Mouse (Mus musculus): ENCODE measurements around the gene Tcf25. TPM values are rescaled to one million over a fixed set of nuclear protein-coding genes. Genes with fewer than 3 reads are reported as not detected.

The Tcf25 gene
- polyA plus RNA-seq, 1 experiment from 2014 or later: 181 TPM

DNA sequence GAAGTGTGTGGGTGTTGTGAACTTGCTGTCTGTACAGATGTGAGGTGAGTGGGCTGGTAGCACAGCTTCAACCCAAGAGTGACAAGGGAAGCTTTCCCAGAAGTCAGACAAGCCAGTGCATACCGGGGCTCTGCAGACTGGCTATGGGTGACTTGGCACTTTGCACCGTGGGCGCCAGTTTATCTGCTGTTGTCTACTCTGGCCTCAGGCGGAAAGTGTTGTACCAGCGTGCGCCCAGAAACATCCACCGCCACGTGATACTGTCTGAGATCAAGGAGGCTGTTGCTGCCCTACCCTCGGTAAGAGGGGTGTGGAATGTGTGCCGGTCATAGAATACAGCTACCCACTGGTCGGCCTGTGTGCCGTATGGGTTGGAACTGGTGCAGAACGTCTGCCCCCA is 24.8 kb downstream of the Tcf25 start:
- H3K4me1 ChIP-seq (ENCODE audit: control insufficient read depth, insufficient read depth, low read length): no peaks in the 10 kb centered on the region
- ATAC-seq (no peak), DNase-seq (ENCODE audit: low spot score) (no peak)
- 96% methylated on average over 13 of the region's 13 CpGs for WGBS
- no peak overlapping the region for H3K4me2 ChIP-seq (ENCODE audit: low read length)
- peaks cover 97% of the 10 kb centered on the region for H3K36me3 ChIP-seq (ENCODE audit: control insufficient read depth, insufficient read depth, low read length)
- H3K27ac ChIP-seq (ENCODE audit: low read depth, low read length): no peak overlapping the region
- no peaks in the 10 kb centered on the region for H3K27me3 ChIP-seq (replicated peaks; ENCODE audit: control insufficient read depth, insufficient read depth, low read length)
- no peaks in the 10 kb centered on the region for H3K9me3 ChIP-seq (replicated peaks; ENCODE audit: control insufficient read depth, low read length)
- H3K4me3 ChIP-seq (ENCODE audit: low read depth, low read length): no peak overlapping the region
- no peak overlapping the region for H3K9ac ChIP-seq (ENCODE audit: low read length)

DNA sequence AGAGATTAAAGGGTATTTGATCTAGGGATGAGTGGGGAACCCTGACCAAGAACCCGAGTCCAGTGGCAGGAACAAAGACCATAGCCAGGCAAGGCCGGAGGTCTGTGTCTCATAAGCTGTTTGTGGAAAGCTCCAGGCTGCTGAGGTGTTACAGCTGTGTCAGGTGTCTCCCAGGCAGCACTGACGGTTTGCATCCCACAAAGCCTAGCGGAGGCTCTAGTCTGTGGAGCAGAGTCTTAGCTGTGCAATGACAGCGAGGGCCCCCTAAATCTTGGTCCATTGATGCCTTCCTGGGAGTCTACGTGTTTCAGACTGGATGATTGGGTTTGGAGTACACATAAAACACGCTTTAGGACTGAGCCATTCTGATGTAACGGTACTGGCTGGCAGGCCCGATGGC is 28.4 kb downstream of the Tcf25 start:
- ATAC-seq (no peak), DNase-seq (ENCODE audit: low spot score) (no peak)
- H3K9me3 ChIP-seq (replicated peaks; ENCODE audit: control insufficient read depth, low read length): no peaks in the 10 kb centered on the region
- peaks cover 65% of the 10 kb centered on the region for H3K36me3 ChIP-seq (ENCODE audit: control insufficient read depth, insufficient read depth, low read length)
- no peak overlapping the region for H3K4me2 ChIP-seq (ENCODE audit: low read length)
- 91% methylated on average over 9 of the region's 9 CpGs for WGBS
- H3K27me3 ChIP-seq (replicated peaks; ENCODE audit: control insufficient read depth, insufficient read depth, low read length): no peaks in the 10 kb centered on the region
- H3K4me1 ChIP-seq (ENCODE audit: control insufficient read depth, insufficient read depth, low read length): 0 out of 2 replicates have a peak, but pooled peaks cover under 1% of the 10 kb centered on the region
- H3K4me3 ChIP-seq (ENCODE audit: low read depth, low read length): no peak overlapping the region
- H3K27ac ChIP-seq (ENCODE audit: low read depth, low read length): no peak overlapping the region
- no peak overlapping the region for H3K9ac ChIP-seq (ENCODE audit: low read length)

DNA sequence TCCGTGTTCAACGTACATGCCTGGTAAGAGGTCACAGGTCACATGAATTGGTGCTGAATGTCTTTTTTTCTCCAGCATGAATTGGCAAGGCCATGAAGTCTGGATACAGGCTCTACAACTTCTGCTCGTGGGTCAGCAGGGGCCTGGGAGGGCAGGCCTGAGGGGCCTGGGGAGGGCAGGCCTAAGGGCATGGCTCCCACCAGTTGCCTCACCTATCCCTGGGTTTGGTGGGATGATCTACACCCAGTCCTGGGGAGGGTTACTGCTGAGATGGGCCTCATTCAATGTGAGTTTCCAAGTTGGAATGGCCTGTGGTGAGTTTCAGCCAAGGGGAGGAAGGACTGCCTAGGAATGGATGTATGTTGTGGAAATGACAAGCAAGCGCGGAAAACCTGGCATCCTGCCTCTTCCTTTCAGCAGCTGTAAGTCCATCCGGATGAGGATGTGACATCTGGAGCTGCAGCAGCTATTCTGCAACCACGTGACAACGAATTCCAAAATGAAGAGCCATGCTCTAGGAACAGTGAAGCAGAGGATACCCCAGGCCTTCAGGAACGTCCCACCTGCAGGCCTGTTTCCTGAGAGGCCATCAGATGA is 29.3 kb downstream of the Tcf25 start:
- Histone ChIP-seq H3K36me3 (ENCODE audit: control insufficient read depth, insufficient read depth, low read length) (peaks cover 56% of the 10 kb centered on the region), H3K4me1 (ENCODE audit: control insufficient read depth, insufficient read depth, low read length) (0 out of 2 replicates have a peak, but pooled peaks cover 3% of the 10 kb centered on the region), H3K27me3 (replicated peaks; ENCODE audit: control insufficient read depth, insufficient read depth, low read length) (no peaks in the 10 kb centered on the region), H3K27ac (ENCODE audit: low read depth, low read length) (no peak overlapping the region), H3K9ac (ENCODE audit: low read length) (no peak overlapping the region), H3K4me3 (ENCODE audit: low read depth, low read length) (no peak overlapping the region), H3K4me2 (ENCODE audit: low read length) (no peak overlapping the region), H3K9me3 (replicated peaks; ENCODE audit: control insufficient read depth, low read length) (no peaks in the 10 kb centered on the region)
- WGBS: 89% methylated on average over 9 of the region's 9 CpGs
- DNase-seq (ENCODE audit: low spot score) (no peak), ATAC-seq (no peak)

DNA sequence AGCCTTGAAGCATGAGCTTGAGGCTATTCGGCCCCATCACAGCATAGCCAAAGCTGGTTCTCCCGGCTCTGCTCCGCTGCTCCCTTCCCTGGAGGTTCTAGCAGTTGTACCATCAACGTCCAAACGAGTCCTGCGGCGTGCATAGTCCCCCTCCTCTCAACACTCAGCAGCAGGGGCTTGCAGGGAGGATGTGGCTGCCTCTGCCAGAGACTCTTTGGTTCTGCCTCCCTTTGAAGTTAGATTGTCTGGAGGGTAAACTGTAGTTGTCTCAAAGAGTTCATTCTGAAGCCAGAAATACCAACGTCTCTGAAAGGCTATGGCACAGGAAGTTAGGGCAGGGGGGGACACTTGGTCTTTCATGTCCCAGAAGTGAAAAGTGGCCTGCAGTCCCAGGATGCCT is 31.0 kb downstream of the Tcf25 start:
- no peaks in the 10 kb centered on the region for H3K27me3 ChIP-seq (replicated peaks; ENCODE audit: control insufficient read depth, insufficient read depth, low read length)
- H3K4me3 ChIP-seq (ENCODE audit: low read depth, low read length): no peak overlapping the region
- H3K9me3 ChIP-seq (replicated peaks; ENCODE audit: control insufficient read depth, low read length): no peaks in the 10 kb centered on the region
- 49% methylated on average over 8 of the region's 8 CpGs for WGBS
- peaks cover 39% of the 10 kb centered on the region for H3K36me3 ChIP-seq (ENCODE audit: control insufficient read depth, insufficient read depth, low read length)
- 0 out of 2 replicates have a peak overlapping the region, but pooled peaks have one; percentile 21 for H3K9ac ChIP-seq (ENCODE audit: low read length)
- H3K4me2 ChIP-seq (ENCODE audit: low read length): no peak overlapping the region
- H3K4me1 ChIP-seq (ENCODE audit: control insufficient read depth, insufficient read depth, low read length): peaks cover 6% of the 10 kb centered on the region
- ATAC-seq: no peak
- no peak overlapping the region for H3K27ac ChIP-seq (ENCODE audit: low read depth, low read length)
- no peak for DNase-seq (ENCODE audit: low spot score)

DNA sequence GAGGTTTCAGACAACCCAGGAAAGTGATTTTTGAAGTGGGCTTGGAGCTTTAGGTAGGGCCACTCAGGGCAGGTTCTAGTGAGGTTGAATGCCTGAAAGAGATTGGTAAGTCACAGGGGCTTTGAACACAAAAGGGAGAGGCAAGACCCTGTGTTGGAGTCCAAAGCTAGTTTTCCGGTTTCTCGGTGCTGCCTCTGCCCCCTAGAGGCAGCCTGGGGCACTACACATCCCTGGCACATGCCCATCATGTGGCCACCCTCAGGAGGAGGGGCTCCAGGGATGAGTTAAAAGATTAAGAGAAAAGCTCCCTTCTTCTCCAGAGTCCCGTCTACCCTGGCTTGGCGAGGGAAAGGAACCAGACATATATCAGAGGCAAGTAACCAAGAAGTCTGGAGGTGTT is 33.2 kb downstream of the Tcf25 start, which contains the start of gene Mc1r:
Gene Mc1r (plus strand): TSS at position 322 of the 400 bp plus-strand sequence.
- Histone ChIP-seq H3K4me1 (ENCODE audit: control insufficient read depth, insufficient read depth, low read length) (peaks cover 13% of the 10 kb centered on the region), H3K4me2 (ENCODE audit: low read length) (no peak within 1 kb of the TSS), H3K4me3 (ENCODE audit: low read depth, low read length) (no peak within 1 kb of the TSS), H3K36me3 (ENCODE audit: control insufficient read depth, insufficient read depth, low read length) (peaks cover 18% of the 10 kb centered on the region), H3K9ac (ENCODE audit: low read length) (no peak within 1 kb of the TSS), H3K27ac (ENCODE audit: low read depth, low read length) (no peak within 1 kb of the TSS), H3K27me3 (replicated peaks; ENCODE audit: control insufficient read depth, insufficient read depth, low read length) (no peaks in the 10 kb centered on the region), H3K9me3 (replicated peaks; ENCODE audit: control insufficient read depth, low read length) (no peaks in the 10 kb centered on the region)
- DNase-seq (ENCODE audit: low spot score): peak; percentile 75
- 2% methylated on average over 4 of the region's 4 CpGs for WGBS
- no peak for ATAC-seq

DNA sequence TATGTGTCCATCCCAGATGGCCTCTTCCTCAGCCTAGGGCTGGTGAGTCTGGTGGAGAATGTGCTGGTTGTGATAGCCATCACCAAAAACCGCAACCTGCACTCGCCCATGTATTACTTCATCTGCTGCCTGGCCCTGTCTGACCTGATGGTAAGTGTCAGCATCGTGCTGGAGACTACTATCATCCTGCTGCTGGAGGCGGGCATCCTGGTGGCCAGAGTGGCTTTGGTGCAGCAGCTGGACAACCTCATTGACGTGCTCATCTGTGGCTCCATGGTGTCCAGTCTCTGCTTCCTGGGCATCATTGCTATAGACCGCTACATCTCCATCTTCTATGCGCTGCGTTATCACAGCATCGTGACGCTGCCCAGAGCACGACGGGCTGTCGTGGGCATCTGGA is 34.1 kb downstream of the Tcf25 start:
- 93% methylated on average over 13 of the region's 13 CpGs for WGBS
- Histone ChIP-seq H3K27me3 (replicated peaks; ENCODE audit: control insufficient read depth, insufficient read depth, low read length) (no peaks in the 10 kb centered on the region), H3K4me2 (ENCODE audit: low read length) (no peak overlapping the region), H3K36me3 (ENCODE audit: control insufficient read depth, insufficient read depth, low read length) (peaks cover 9% of the 10 kb centered on the region; the same call in 1 of the 2 replicates), H3K9me3 (replicated peaks; ENCODE audit: control insufficient read depth, low read length) (no peaks in the 10 kb centered on the region), H3K27ac (ENCODE audit: low read depth, low read length) (no peak overlapping the region), H3K4me1 (ENCODE audit: control insufficient read depth, insufficient read depth, low read length) (peaks cover 13% of the 10 kb centered on the region), H3K4me3 (ENCODE audit: low read depth, low read length) (no peak overlapping the region), H3K9ac (ENCODE audit: low read length) (no peak overlapping the region)
- ATAC-seq (no peak), DNase-seq (ENCODE audit: low spot score) (no peak)

DNA sequence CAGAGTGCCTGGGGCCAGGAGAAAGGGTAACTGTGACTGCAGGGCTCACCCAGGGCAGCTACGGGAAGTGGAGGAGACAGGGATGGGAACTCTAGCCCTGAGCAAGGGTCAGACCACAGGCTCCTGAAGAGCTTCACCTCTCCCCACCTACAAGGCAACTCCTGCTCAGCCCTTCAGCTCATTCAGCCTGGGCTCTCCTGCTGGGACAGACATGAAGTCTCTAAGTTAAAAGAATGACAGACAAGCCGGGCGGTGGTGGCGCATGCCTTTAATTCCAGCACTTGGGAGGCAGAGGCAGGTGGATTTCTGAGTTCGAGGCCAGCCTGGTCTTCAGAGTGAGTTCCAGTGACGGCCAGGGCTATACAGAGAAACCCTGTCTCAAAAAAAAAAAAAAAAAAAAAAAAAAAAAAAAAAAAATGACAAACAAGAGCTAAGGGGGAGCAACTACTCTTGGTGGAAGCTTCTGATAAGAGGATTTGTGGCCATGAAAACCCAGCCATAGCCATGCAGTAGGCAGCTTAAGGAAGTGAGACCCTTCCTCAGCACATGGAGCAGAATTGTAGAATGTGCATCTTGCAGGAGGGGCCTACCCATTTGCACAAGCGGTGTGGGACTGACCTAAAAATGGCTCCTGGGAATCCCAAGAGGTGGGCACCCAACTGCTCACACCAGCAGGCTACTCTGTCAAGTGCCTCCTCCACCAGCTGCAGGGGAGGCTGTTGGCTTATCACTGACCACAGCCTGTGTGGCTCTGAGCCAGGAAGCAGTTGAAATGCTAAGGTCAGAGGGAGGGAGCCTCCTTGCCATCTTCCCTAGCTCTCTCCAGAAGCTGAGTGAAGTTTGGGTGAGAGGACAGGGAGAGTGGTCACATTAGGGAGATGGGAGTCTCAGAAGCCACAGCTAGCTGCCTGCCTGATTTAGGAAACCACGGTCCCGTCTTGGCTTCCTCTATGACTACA is 35.3 kb downstream of the Tcf25 start:
- no peak overlapping the region for H3K4me3 ChIP-seq (ENCODE audit: low read depth, low read length)
- no peaks in the 10 kb centered on the region for H3K36me3 ChIP-seq (ENCODE audit: control insufficient read depth, insufficient read depth, low read length)
- no peaks in the 10 kb centered on the region for H3K9me3 ChIP-seq (replicated peaks; ENCODE audit: control insufficient read depth, low read length)
- H3K9ac ChIP-seq (ENCODE audit: low read length): no peak overlapping the region; the same call in 1 of the 2 replicates
- no peak for DNase-seq (ENCODE audit: low spot score)
- no peaks in the 10 kb centered on the region for H3K27me3 ChIP-seq (replicated peaks; ENCODE audit: control insufficient read depth, insufficient read depth, low read length)
- H3K27ac ChIP-seq (ENCODE audit: low read depth, low read length): peak overlapping the region; percentile 97; the same call in 1 of the 2 replicates
- H3K4me1 ChIP-seq (ENCODE audit: control insufficient read depth, insufficient read depth, low read length): peaks cover 13% of the 10 kb centered on the region
- ATAC-seq: no peak
- H3K4me2 ChIP-seq (ENCODE audit: low read length): peak overlapping the region; percentile 97
- 73% methylated on average over 9 of the region's 9 CpGs for WGBS

DNA sequence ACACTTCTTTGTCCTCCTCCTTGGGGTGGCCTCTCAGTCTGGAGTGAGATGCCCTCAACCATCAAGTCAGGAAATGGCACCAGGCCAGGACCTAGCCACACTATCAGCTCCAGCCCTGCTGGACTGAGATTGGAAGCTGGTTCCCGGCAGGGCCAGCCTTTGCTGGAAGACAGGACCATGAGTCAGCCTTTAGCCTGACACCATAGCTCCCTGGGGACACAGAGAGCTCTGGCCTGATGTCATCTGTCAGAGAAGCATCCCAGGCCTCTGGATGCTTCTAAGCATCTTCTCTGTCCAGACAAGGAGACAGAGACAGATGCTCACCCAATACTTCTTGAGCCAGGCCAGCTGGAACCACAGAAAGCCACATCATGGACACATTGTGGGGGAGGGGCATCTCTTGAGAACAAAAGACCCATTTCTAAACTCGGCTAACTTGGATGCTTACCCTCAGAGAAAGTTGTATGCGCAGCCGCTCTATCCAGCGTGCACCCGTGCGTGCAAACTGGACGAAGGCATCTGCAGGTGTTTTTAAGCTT is 36.6 kb downstream of the Tcf25 start:
- H3K27me3 ChIP-seq (replicated peaks; ENCODE audit: control insufficient read depth, insufficient read depth, low read length): no peaks in the 10 kb centered on the region
- H3K4me3 ChIP-seq (ENCODE audit: low read depth, low read length): peak overlapping the region; percentile 87
- ATAC-seq: no peak
- peak overlapping the region; percentile 97 for H3K27ac ChIP-seq (ENCODE audit: low read depth, low read length)
- no peaks in the 10 kb centered on the region for H3K36me3 ChIP-seq (ENCODE audit: control insufficient read depth, insufficient read depth, low read length)
- 28% methylated on average over 8 of the region's 8 CpGs for WGBS
- H3K4me1 ChIP-seq (ENCODE audit: control insufficient read depth, insufficient read depth, low read length): peaks cover 13% of the 10 kb centered on the region
- H3K4me2 ChIP-seq (ENCODE audit: low read length): peak overlapping the region; percentile 97
- peak; percentile 71 for DNase-seq (ENCODE audit: low spot score)
- peak overlapping the region; percentile 99 for H3K9ac ChIP-seq (ENCODE audit: low read length)
- no peaks in the 10 kb centered on the region for H3K9me3 ChIP-seq (replicated peaks; ENCODE audit: control insufficient read depth, low read length)
